Mouse (Mus musculus): ENCODE data around the gene Stpg1. TPM values are rescaled to one million over a fixed set of nuclear protein-coding genes. Genes with fewer than 3 reads are reported as not detected.

Stpg1 gene
- polyA plus RNA-seq, 2 experiments: 0.02 TPM; not detected in 1

DNA sequence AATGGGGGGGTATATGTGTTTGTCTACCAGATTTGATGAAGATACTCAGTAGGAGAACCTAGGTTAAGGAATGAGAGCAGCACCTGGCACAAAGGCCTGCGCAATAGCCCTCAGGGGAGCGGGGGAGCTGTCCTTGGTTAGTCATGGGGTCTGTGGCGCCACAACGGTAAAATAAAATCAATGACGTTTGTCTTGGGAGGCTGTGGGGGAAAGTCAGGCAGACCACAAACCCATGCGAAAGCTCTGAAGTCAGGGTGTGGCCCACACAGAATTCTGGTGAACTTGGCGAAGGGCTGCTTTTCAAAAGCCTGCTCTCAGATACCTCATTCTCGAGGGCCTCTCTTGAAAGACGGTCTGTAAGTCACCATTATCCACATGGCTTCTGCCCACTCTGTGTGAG, 25.8 kb downstream of the Stpg1 start:
- 43% methylated on average over 9 of the region's 9 CpGs for WGBS (ENCODE audit: insufficient replicate concordance)
- Histone ChIP-seq H3K4me1 (replicated peaks; ENCODE audit: control insufficient read depth in 2 of 2, insufficient read depth in 2 of 2, low read length in 1 of 2) (no peaks in the 10 kb centered on the region), H3K9ac (replicated peaks) (no peak overlapping the region), H3K4me2 (ENCODE audit: low read depth) (no peak overlapping the region), H3K27me3 (ENCODE audit: control insufficient read depth, insufficient read depth, low read length) (no peaks in the 10 kb centered on the region), H3K4me3 (ENCODE audit: insufficient read depth in 1 of 2, low read depth in 2 of 2, low read length in 2 of 2) (no peak overlapping the region), H3K9me3 (ENCODE audit: control insufficient read depth, low read length) (no peaks in the 10 kb centered on the region), H3K36me3 (replicated peaks; ENCODE audit: control insufficient read depth, insufficient read depth, low read depth) (no peaks in the 10 kb centered on the region), H3K27ac (no peak overlapping the region)
- ATAC-seq (ENCODE audit: insufficient read depth): no peak
- DNase-seq (ENCODE audit: low read depth in 3 of 3, low spot score in 3 of 3): no peak
- TF ChIP-seq CTCF (IDR thresholded peaks at IDR 0.05; ENCODE audit: low read depth) (no peak), EP300 (IDR thresholded peaks at IDR 0.05; ENCODE audit: low read depth) (no peak)

DNA sequence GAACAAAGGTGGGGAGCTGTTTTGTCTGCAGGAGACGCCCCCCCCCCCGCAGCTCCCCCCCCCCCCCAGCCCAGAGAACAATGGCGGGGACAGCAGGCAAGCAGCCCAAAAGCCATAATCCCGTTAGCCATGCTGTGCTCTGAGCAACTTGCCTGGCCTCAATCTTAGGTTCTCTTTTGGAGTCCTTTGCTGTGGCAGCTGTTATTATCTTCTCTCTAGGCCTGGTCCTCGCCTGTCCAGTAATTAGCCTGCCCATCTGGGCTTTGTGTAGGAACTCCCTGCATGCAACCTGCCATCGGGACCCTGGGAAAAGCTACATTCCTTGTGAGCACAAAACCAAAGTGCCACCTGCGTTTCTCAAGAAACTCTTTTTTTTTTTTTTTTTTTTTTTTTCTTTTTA, 29.3 kb downstream of the Stpg1 start:
- ATAC-seq (ENCODE audit: insufficient read depth): no peak

DNA sequence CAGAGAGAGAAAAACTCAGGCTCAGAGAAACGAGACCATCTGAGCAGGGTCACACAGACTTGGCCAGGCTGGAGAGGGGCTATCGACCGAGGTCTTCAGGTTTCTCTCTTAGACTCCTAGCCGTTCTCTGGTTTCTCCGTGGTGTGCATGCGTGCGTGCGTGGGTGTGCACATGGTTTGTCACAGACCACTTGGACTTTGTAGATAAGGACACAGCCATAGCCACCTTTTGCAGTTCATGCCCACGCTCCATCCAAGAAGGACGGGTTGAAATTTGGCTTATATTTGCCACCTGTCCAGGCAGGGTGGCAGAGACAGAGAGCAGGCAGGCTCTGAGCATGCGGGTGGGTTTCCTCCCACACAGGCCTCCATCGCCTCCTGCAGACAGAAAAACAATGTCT, 30.5 kb downstream of the Stpg1 start:
- 49% methylated on average over 12 of the region's 12 CpGs for WGBS (ENCODE audit: insufficient replicate concordance)
- Histone ChIP-seq H3K9ac (replicated peaks) (no peak overlapping the region), H3K9me3 (ENCODE audit: control insufficient read depth, low read length) (peaks cover under 1% of the 10 kb centered on the region; the same call in 1 of the 2 replicates), H3K27ac (no peak overlapping the region), H3K4me2 (ENCODE audit: low read depth) (no peak overlapping the region), H3K4me3 (ENCODE audit: insufficient read depth in 1 of 2, low read depth in 2 of 2, low read length in 2 of 2) (no peak overlapping the region), H3K4me1 (replicated peaks; ENCODE audit: control insufficient read depth in 2 of 2, insufficient read depth in 2 of 2, low read length in 1 of 2) (no peaks in the 10 kb centered on the region), H3K27me3 (ENCODE audit: control insufficient read depth, insufficient read depth, low read length) (no peaks in the 10 kb centered on the region), H3K36me3 (replicated peaks; ENCODE audit: control insufficient read depth, insufficient read depth, low read depth) (no peaks in the 10 kb centered on the region)
- DNase-seq (ENCODE audit: low read depth in 3 of 3, low spot score in 3 of 3) (no peak), ATAC-seq (ENCODE audit: insufficient read depth) (no peak)
- TF ChIP-seq EP300 (IDR thresholded peaks at IDR 0.05; ENCODE audit: low read depth) (no peak), CTCF (IDR thresholded peaks at IDR 0.05; ENCODE audit: low read depth) (no peak)

More for the DNA sequence above, 29.3 kb downstream of the Stpg1 start:
- Histone ChIP-seq H3K4me3 (ENCODE audit: insufficient read depth in 1 of 2, low read depth in 2 of 2, low read length in 2 of 2) (no peak overlapping the region), H3K4me2 (ENCODE audit: low read depth) (no peak overlapping the region), H3K9ac (replicated peaks) (no peak overlapping the region), H3K36me3 (replicated peaks; ENCODE audit: control insufficient read depth, insufficient read depth, low read depth) (no peaks in the 10 kb centered on the region), H3K27me3 (ENCODE audit: control insufficient read depth, insufficient read depth, low read length) (no peaks in the 10 kb centered on the region), H3K27ac (no peak overlapping the region), H3K4me1 (replicated peaks; ENCODE audit: control insufficient read depth in 2 of 2, insufficient read depth in 2 of 2, low read length in 1 of 2) (no peaks in the 10 kb centered on the region), H3K9me3 (ENCODE audit: control insufficient read depth, low read length) (no peaks in the 10 kb centered on the region)
- 22% methylated on average over 6 of the region's 7 CpGs for whole genome bisulfite sequencing (ENCODE audit: insufficient replicate concordance)
- no peak for DNase-seq (ENCODE audit: low read depth in 3 of 3, low spot score in 3 of 3)
- TF ChIP-seq EP300 (IDR thresholded peaks at IDR 0.05; ENCODE audit: low read depth) (no peak), CTCF (IDR thresholded peaks at IDR 0.05; ENCODE audit: low read depth) (no peak)

DNA sequence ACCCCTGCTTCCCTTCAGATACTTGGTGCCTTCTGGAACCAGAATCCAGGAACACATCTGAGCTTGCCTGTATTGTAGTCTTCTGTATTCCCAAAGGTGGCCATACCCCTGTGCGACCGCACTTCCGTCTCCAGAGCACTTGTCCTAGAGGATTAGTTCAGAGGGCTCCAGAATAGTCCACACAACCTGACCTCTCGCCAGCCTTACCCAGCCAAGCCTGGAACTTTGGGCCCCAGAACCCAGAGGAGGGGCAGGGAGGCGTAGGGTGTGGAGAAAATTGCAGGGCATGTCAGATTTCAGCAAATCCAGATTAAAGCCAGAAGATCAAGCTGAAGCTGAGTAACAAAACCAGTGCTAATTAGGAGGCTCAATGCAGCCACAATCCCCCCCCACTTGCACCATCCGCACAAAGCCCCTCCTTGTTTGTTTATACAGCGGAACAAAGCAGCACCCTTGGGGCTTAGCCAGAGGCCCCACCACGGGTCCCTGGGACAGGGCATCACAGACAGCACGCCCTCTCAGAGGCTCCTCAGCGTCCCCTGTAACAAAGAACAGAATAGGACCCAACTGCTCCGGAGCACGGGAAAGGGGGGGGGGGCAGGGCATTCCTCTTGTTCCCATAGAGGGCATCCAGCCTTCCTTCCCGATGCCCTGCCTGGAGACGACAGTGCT, 31.6 kb downstream of the Stpg1 start:
- DNase-seq (ENCODE audit: low read depth in 3 of 3, low spot score in 3 of 3): no peak
- H3K4me3 ChIP-seq (ENCODE audit: insufficient read depth in 1 of 2, low read depth in 2 of 2, low read length in 2 of 2): no peak overlapping the region
- 31% methylated on average over 14 of the region's 14 CpGs for WGBS (ENCODE audit: insufficient replicate concordance)
- H3K9ac ChIP-seq (replicated peaks): no peak overlapping the region
- peaks cover 4% of the 10 kb centered on the region; the same call in 1 of the 2 replicates for H3K9me3 ChIP-seq (ENCODE audit: control insufficient read depth, low read length)
- ATAC-seq (ENCODE audit: insufficient read depth): no peak
- no peaks in the 10 kb centered on the region for H3K4me1 ChIP-seq (replicated peaks; ENCODE audit: control insufficient read depth in 2 of 2, insufficient read depth in 2 of 2, low read length in 1 of 2)
- no peaks in the 10 kb centered on the region for H3K36me3 ChIP-seq (replicated peaks; ENCODE audit: control insufficient read depth, insufficient read depth, low read depth)
- H3K27me3 ChIP-seq (ENCODE audit: control insufficient read depth, insufficient read depth, low read length): no peaks in the 10 kb centered on the region
- TF ChIP-seq CTCF (IDR thresholded peaks at IDR 0.05; ENCODE audit: low read depth): no peak
- TF ChIP-seq EP300 (IDR thresholded peaks at IDR 0.05; ENCODE audit: low read depth): no peak
- H3K27ac ChIP-seq: no peak overlapping the region
- H3K4me2 ChIP-seq (ENCODE audit: low read depth): no peak overlapping the region

GRCm38 (mm10) chr4:135530270-135530669, 35.7 kb downstream of the Stpg1 start:
- no peak overlapping the region for H3K4me2 ChIP-seq (ENCODE audit: low read depth)
- peaks cover 4% of the 10 kb centered on the region; the same call in 1 of the 2 replicates for H3K9me3 ChIP-seq (ENCODE audit: control insufficient read depth, low read length)
- no peaks in the 10 kb centered on the region for H3K36me3 ChIP-seq (replicated peaks; ENCODE audit: control insufficient read depth, insufficient read depth, low read depth)
- no peak for DNase-seq (ENCODE audit: low read depth in 3 of 3, low spot score in 3 of 3)
- WGBS (ENCODE audit: insufficient replicate concordance): 45% methylated on average over 2 of the region's 2 CpGs
- no peaks in the 10 kb centered on the region for H3K4me1 ChIP-seq (replicated peaks; ENCODE audit: control insufficient read depth in 2 of 2, insufficient read depth in 2 of 2, low read length in 1 of 2)
- no peak overlapping the region for H3K4me3 ChIP-seq (ENCODE audit: insufficient read depth in 1 of 2, low read depth in 2 of 2, low read length in 2 of 2)
- no peak overlapping the region for H3K9ac ChIP-seq (replicated peaks)
- no peak for ATAC-seq (ENCODE audit: insufficient read depth)
- TF ChIP-seq CTCF (IDR thresholded peaks at IDR 0.05; ENCODE audit: low read depth) (peak; percentile 42), EP300 (IDR thresholded peaks at IDR 0.05; ENCODE audit: low read depth) (no peak)
- H3K27me3 ChIP-seq (ENCODE audit: control insufficient read depth, insufficient read depth, low read length): no peaks in the 10 kb centered on the region
- no peak overlapping the region for H3K27ac ChIP-seq
